Mouse (Mus musculus): ENCODE measurements around the gene Ccdc62. TPM values are rescaled to one million over a fixed set of nuclear protein-coding genes. Genes with fewer than 3 reads are reported as not detected.

The Ccdc62 gene
- polyA plus RNA-seq, 1 experiment from 2014 or later, result 6.4 TPM

DNA sequence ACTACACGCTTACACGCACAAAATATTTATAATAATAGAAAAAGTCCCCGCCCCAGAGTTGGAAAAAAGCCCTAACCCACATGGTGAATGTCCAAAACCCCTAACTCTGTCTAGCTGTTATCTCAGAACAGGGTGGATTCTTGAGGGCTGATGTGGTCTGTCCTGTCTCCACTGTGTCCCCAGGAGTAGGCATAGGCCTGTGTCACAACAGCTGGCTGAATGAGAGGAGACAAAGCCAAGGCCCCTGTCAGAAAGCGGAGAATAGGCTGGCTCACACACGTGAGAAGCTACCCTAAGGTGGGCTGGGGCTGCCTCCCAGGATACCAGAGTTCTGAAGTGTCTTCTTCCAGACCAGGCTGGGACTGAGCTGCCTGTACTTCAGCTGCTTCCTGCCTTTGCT, 47.7 kb downstream of the Ccdc62 start:
- ATAC-seq (replicated peaks; ENCODE audit: insufficient number of reproducible peaks, low FRiP score, low TSS enrichment), result no peak
- no peak overlapping the region for H3K4me3 ChIP-seq (ENCODE audit: low read depth, low read length)
- H3K27me3 ChIP-seq (ENCODE audit: control insufficient read depth, insufficient read depth, low read length), result peaks cover 18% of the 10 kb centered on the region; the same call in 1 of the 2 replicates
- no peak overlapping the region for H3K9ac ChIP-seq (ENCODE audit: low read depth, low read length)
- no peak overlapping the region for H3K4me2 ChIP-seq
- no peaks in the 10 kb centered on the region for H3K36me3 ChIP-seq (ENCODE audit: control insufficient read depth, insufficient read depth, low read length)
- H3K9me3 ChIP-seq (replicated peaks; ENCODE audit: control insufficient read depth, low read length), result no peaks in the 10 kb centered on the region
- no peak overlapping the region for H3K27ac ChIP-seq (ENCODE audit: low read depth, low read length)
- peaks cover 5% of the 10 kb centered on the region; the same call in 1 of the 2 replicates for H3K4me1 ChIP-seq (ENCODE audit: control insufficient read depth, insufficient read depth, low read length)
- 62% methylated on average over 5 of the region's 5 CpGs for WGBS (ENCODE audit: insufficient replicate concordance)

DNA sequence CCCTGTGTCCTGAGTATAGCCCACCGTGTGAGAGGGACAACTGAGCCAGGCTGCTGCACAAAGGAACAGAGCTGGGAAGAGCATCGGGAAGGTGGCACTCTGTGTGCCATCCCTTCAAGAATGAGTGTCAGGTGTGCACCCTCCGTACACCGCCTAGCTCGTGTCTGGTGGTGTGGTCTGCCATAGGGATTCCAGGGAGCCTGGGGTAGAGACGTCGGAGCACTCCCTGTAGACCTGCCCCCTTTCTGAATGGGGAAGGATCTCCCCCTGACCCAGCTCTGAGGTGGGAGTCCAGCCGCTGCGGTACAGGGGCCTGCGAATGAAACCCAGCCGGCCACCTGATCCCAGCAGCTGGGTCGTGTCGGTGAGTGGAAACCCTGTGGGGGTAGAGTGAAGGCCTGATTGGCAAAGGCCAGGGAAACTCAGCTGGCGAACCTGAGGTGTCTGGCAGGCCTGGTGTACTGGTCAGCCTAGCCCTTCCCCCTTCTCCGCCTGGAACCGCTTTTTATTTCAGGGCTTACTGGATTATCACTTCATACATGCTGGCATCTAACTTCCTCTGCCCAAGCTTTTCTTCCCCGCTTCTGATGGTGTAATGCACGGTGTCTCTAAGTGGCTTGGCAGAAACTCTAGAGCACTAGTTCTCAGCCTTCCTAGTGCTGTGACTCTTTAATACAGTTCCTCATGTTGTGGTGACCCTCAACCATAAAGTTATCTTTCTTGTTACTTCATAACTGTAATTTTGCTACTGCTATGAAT, 48.9 kb downstream of the Ccdc62 start:
- peaks cover 5% of the 10 kb centered on the region; the same call in 1 of the 2 replicates for H3K4me1 ChIP-seq (ENCODE audit: control insufficient read depth, insufficient read depth, low read length)
- no peak for ATAC-seq (replicated peaks; ENCODE audit: insufficient number of reproducible peaks, low FRiP score, low TSS enrichment)
- no peaks in the 10 kb centered on the region for H3K9me3 ChIP-seq (replicated peaks; ENCODE audit: control insufficient read depth, low read length)
- no peaks in the 10 kb centered on the region for H3K36me3 ChIP-seq (ENCODE audit: control insufficient read depth, insufficient read depth, low read length)
- no peak overlapping the region for H3K4me3 ChIP-seq (ENCODE audit: low read depth, low read length)
- peaks cover 15% of the 10 kb centered on the region; the same call in 1 of the 2 replicates for H3K27me3 ChIP-seq (ENCODE audit: control insufficient read depth, insufficient read depth, low read length)
- WGBS (ENCODE audit: insufficient replicate concordance), result 70% methylated on average over 18 of the region's 18 CpGs
- no peak overlapping the region for H3K9ac ChIP-seq (ENCODE audit: low read depth, low read length)
- no peak overlapping the region for H3K4me2 ChIP-seq
- no peak overlapping the region for H3K27ac ChIP-seq (ENCODE audit: low read depth, low read length)

DNA sequence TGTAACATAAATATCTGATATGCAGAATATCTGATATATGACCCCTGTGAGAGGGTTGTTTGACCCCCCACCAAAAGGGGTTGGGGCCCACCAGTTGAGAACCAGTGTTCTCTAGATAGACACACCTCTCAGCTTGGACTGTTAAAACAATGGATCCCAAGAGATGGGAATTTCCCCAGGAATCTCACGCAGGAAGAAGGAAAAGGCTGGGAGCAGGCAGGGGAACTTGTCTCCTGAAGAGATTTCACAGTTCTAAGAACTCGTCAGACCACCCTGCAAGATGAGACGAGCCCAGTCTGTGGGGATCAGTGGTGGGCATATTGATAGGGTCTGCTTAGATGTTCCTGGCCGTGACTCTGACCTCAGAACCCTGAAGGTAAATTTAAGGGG, 49.5 kb downstream of the Ccdc62 start:
- Histone ChIP-seq H3K9ac (ENCODE audit: low read depth, low read length) (no peak overlapping the region), H3K27me3 (ENCODE audit: control insufficient read depth, insufficient read depth, low read length) (peaks cover 9% of the 10 kb centered on the region; the same call in 1 of the 2 replicates), H3K36me3 (ENCODE audit: control insufficient read depth, insufficient read depth, low read length) (no peaks in the 10 kb centered on the region), H3K4me1 (ENCODE audit: control insufficient read depth, insufficient read depth, low read length) (0 out of 2 replicates have a peak, but pooled peaks cover 2% of the 10 kb centered on the region), H3K9me3 (replicated peaks; ENCODE audit: control insufficient read depth, low read length) (no peaks in the 10 kb centered on the region), H3K4me3 (ENCODE audit: low read depth, low read length) (no peak overlapping the region), H3K27ac (ENCODE audit: low read depth, low read length) (no peak overlapping the region), H3K4me2 (no peak overlapping the region)
- 49% methylated on average over 4 of the region's 4 CpGs for WGBS (ENCODE audit: insufficient replicate concordance)
- no peak for ATAC-seq (replicated peaks; ENCODE audit: insufficient number of reproducible peaks, low FRiP score, low TSS enrichment)

DNA sequence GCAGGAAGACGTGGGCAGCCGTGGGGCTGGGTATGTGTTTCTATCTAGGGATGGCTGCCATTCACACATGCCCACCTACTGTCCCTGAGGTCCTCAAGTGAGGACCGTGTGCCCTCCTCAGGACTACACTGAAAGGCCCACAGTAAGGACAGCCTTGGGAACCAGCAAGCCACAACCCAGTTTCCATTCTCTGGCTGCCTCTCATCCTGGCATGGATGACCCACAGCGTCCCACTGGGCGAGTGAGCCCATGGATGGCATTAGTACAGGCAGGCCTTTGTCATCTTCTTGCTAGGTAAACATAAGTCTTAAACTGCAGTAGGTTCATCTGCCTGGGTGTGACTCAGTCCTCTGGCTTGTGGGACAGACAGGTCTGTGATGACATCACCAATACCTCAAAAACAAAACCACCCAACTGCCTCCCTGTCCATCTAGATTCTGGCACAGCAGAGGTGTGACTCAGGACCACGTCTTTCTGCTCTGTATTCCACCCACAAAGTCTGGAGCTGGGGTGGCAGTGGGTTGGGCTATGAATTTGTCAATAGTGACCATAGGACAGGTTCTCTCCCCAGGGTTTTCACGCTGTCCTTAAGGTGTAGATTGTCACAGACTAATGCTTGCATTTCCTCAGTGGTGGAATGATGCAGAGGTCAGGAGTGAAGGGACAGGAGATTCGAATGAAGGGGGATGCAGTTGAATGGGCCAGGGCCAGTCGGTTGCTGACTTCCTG, 50.2 kb downstream of the Ccdc62 start:
- Histone ChIP-seq H3K27me3 (ENCODE audit: control insufficient read depth, insufficient read depth, low read length) (peaks cover 9% of the 10 kb centered on the region; the same call in 1 of the 2 replicates), H3K27ac (ENCODE audit: low read depth, low read length) (no peak overlapping the region), H3K4me2 (no peak overlapping the region), H3K4me1 (ENCODE audit: control insufficient read depth, insufficient read depth, low read length) (peaks cover 5% of the 10 kb centered on the region; the same call in 1 of the 2 replicates), H3K4me3 (ENCODE audit: low read depth, low read length) (no peak overlapping the region), H3K9me3 (replicated peaks; ENCODE audit: control insufficient read depth, low read length) (no peaks in the 10 kb centered on the region), H3K9ac (ENCODE audit: low read depth, low read length) (no peak overlapping the region), H3K36me3 (ENCODE audit: control insufficient read depth, insufficient read depth, low read length) (no peaks in the 10 kb centered on the region)
- 70% methylated on average over 9 of the region's 9 CpGs for WGBS (ENCODE audit: insufficient replicate concordance)
- no peak for ATAC-seq (replicated peaks; ENCODE audit: insufficient number of reproducible peaks, low FRiP score, low TSS enrichment)

DNA sequence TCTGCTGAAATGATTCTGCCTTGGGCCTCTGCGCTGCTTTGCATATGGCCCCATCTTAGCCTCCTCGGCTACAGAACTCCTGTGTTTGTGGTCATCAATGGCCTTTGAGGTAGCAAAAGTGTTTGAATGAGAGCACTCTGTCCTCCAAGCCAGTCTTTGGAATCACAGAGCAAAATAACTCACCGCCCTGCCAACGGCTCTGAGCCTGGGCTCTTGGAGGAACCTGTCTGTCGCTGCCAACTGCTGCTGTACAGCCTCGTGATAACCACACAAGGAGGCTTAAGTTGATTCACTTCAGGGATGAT, 50.7 kb downstream of the Ccdc62 start:
- no peaks in the 10 kb centered on the region for H3K9me3 ChIP-seq (replicated peaks; ENCODE audit: control insufficient read depth, low read length)
- WGBS (ENCODE audit: insufficient replicate concordance), result 74% methylated on average over 6 of the region's 6 CpGs
- H3K4me3 ChIP-seq (ENCODE audit: low read depth, low read length), result no peak overlapping the region
- no peak overlapping the region for H3K9ac ChIP-seq (ENCODE audit: low read depth, low read length)
- peaks cover 7% of the 10 kb centered on the region; the same call in 1 of the 2 replicates for H3K4me1 ChIP-seq (ENCODE audit: control insufficient read depth, insufficient read depth, low read length)
- no peaks in the 10 kb centered on the region for H3K36me3 ChIP-seq (ENCODE audit: control insufficient read depth, insufficient read depth, low read length)
- H3K27ac ChIP-seq (ENCODE audit: low read depth, low read length), result no peak overlapping the region
- H3K4me2 ChIP-seq, result no peak overlapping the region
- ATAC-seq (replicated peaks; ENCODE audit: insufficient number of reproducible peaks, low FRiP score, low TSS enrichment), result no peak
- H3K27me3 ChIP-seq (ENCODE audit: control insufficient read depth, insufficient read depth, low read length), result peaks cover 6% of the 10 kb centered on the region; the same call in 1 of the 2 replicates

DNA sequence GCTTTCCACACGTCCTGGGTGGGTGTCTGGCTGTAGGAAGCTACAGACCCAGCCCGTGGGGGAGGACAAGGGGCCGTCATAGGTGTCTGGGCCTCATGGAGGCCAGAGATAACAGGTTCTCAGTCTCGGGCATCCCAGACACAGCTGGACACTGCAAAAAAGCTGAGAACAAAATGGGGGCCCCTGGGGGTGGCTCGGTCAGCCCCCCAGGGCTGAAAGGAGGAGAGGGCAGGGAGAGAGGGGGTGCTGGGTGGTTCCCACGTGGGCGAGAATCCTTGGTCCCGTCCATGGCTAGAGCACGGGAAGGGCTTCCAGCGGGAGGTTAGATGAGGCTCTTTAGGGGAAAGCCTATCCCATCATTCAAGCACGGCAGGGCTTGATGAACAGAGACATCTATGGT, 52.4 kb downstream of the Ccdc62 start:
- Histone ChIP-seq H3K4me3 (ENCODE audit: low read depth, low read length) (no peak overlapping the region), H3K4me1 (ENCODE audit: control insufficient read depth, insufficient read depth, low read length) (peaks cover 7% of the 10 kb centered on the region; the same call in 1 of the 2 replicates), H3K36me3 (ENCODE audit: control insufficient read depth, insufficient read depth, low read length) (no peaks in the 10 kb centered on the region), H3K27me3 (ENCODE audit: control insufficient read depth, insufficient read depth, low read length) (no peaks in the 10 kb centered on the region), H3K9me3 (replicated peaks; ENCODE audit: control insufficient read depth, low read length) (no peaks in the 10 kb centered on the region), H3K27ac (ENCODE audit: low read depth, low read length) (no peak overlapping the region), H3K4me2 (no peak overlapping the region), H3K9ac (ENCODE audit: low read depth, low read length) (no peak overlapping the region)
- 75% methylated on average over 11 of the region's 11 CpGs for WGBS (ENCODE audit: insufficient replicate concordance)
- ATAC-seq (replicated peaks; ENCODE audit: insufficient number of reproducible peaks, low FRiP score, low TSS enrichment), result no peak

DNA sequence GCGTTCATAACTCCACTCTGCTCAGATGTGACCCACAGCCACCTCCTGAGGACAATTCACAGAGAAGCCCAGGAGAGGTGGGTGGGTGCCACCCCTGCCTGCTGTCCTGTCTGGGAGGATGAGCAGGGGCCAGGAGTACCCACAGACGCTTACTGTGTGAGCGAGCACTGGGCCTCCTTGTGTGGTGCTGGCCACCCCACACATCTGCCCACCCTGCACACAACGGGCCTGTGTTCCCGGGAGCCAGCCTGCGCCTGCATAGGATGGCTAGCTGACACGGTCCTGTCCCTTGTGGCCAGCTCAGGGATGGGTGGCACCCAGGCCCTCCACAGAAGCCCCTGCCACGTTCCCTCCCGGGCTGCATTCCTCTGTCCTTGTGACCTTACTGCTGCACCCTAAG, 55.0 kb downstream of the Ccdc62 start:
- H3K27me3 ChIP-seq (ENCODE audit: control insufficient read depth, insufficient read depth, low read length), result no peaks in the 10 kb centered on the region
- H3K9ac ChIP-seq (ENCODE audit: low read depth, low read length), result no peak overlapping the region
- no peak overlapping the region for H3K4me2 ChIP-seq
- no peak overlapping the region for H3K4me3 ChIP-seq (ENCODE audit: low read depth, low read length)
- H3K36me3 ChIP-seq (ENCODE audit: control insufficient read depth, insufficient read depth, low read length), result no peaks in the 10 kb centered on the region
- ATAC-seq (replicated peaks; ENCODE audit: insufficient number of reproducible peaks, low FRiP score, low TSS enrichment), result no peak
- WGBS (ENCODE audit: insufficient replicate concordance), result 72% methylated on average over 9 of the region's 9 CpGs
- no peak overlapping the region for H3K27ac ChIP-seq (ENCODE audit: low read depth, low read length)
- peaks cover 7% of the 10 kb centered on the region; the same call in 1 of the 2 replicates for H3K4me1 ChIP-seq (ENCODE audit: control insufficient read depth, insufficient read depth, low read length)
- no peaks in the 10 kb centered on the region for H3K9me3 ChIP-seq (replicated peaks; ENCODE audit: control insufficient read depth, low read length)

DNA sequence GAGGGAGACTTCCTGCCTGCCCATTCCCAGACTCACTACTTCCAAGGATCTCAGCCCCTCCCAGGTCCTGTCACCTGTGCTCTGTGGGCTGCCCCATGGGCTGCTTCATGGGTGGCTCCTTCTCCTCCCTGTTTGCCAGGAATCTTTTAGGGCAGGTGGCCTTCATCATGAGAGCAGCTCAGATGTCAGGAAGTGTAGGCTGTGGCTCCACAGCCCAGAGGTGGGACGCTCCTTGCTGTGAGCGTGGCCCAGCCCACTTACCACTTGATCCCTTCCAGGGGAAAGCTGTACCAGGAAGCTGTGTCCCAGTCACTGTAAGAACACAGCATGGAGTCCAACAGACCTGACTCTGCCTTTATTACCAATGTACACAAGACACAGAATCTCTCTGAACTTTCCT, 56.4 kb downstream of the Ccdc62 start:
- 57% methylated on average over 2 of the region's 2 CpGs for WGBS (ENCODE audit: insufficient replicate concordance)
- Histone ChIP-seq H3K27me3 (ENCODE audit: control insufficient read depth, insufficient read depth, low read length) (no peaks in the 10 kb centered on the region), H3K36me3 (ENCODE audit: control insufficient read depth, insufficient read depth, low read length) (no peaks in the 10 kb centered on the region), H3K9ac (ENCODE audit: low read depth, low read length) (no peak overlapping the region), H3K4me2 (no peak overlapping the region), H3K27ac (ENCODE audit: low read depth, low read length) (no peak overlapping the region), H3K4me3 (ENCODE audit: low read depth, low read length) (no peak overlapping the region), H3K9me3 (replicated peaks; ENCODE audit: control insufficient read depth, low read length) (no peaks in the 10 kb centered on the region), H3K4me1 (ENCODE audit: control insufficient read depth, insufficient read depth, low read length) (peaks cover 7% of the 10 kb centered on the region; the same call in 1 of the 2 replicates)
- ATAC-seq (replicated peaks; ENCODE audit: insufficient number of reproducible peaks, low FRiP score, low TSS enrichment), result no peak
